Mouse (Mus musculus): Measurements from ENCODE around the gene Cpne6. TPM values are rescaled to one million over a fixed set of nuclear protein-coding genes. Genes with fewer than 3 reads are reported as not detected.

Gene Cpne6
- polyA plus RNA-seq, 1 experiment, result 0.06 TPM

DNA sequence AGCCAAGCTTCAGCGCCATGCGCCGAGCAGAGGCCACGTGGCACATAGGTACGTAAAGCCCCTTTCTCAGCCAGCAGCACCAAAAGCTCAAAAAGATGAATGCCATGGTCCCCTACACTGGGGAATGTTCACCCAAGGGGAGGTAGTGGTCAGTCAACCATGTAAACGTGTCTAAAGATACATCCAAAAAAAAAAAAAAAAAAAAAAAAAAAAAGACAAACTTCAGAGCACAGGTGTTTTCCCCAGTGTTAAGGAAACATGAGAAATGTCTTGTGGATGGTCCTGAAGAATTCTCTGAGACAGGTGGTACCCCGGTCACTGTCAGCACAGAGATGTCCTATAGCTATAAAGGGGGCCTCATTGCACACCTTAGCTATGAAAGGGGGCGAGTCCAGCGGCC is 4.6 kb upstream of the Cpne6 start:
- Histone ChIP-seq H3K4me1 (ENCODE audit: control insufficient read depth, insufficient read depth, low read length) (no peaks in the 10 kb centered on the region), H3K27me3 (ENCODE audit: control insufficient read depth, insufficient read depth, low read length) (no peaks in the 10 kb centered on the region), H3K36me3 (ENCODE audit: control insufficient read depth, insufficient read depth, low read length) (no peaks in the 10 kb centered on the region), H3K4me3 (ENCODE audit: control insufficient read depth, low read depth, low read length) (no peak overlapping the region), H3K27ac (ENCODE audit: control insufficient read depth, insufficient read depth, low read depth, low read length) (no peak overlapping the region)
- TF ChIP-seq POLR2A (IDR thresholded peaks at IDR 0.05; ENCODE audit: control insufficient read depth, low read depth, low read length) (no peak), CTCF (IDR thresholded peaks at IDR 0.05; ENCODE audit: control insufficient read depth, insufficient read depth, insufficient replicate concordance, low read depth, low read length) (no peak)

GRCm38 (mm10) chr14:55507801-55508200 is 2.4 kb upstream of the Cpne6 start:
- Histone ChIP-seq H3K4me1 (ENCODE audit: control insufficient read depth, insufficient read depth, low read length) (no peaks in the 10 kb centered on the region), H3K4me3 (ENCODE audit: control insufficient read depth, low read depth, low read length) (no peak overlapping the region), H3K36me3 (ENCODE audit: control insufficient read depth, insufficient read depth, low read length) (no peaks in the 10 kb centered on the region), H3K27ac (ENCODE audit: control insufficient read depth, insufficient read depth, low read depth, low read length) (no peak overlapping the region), H3K27me3 (ENCODE audit: control insufficient read depth, insufficient read depth, low read length) (no peaks in the 10 kb centered on the region)
- TF ChIP-seq CTCF (IDR thresholded peaks at IDR 0.05; ENCODE audit: control insufficient read depth, insufficient read depth, insufficient replicate concordance, low read depth, low read length), result no peak
- no peak for TF ChIP-seq POLR2A (IDR thresholded peaks at IDR 0.05; ENCODE audit: control insufficient read depth, low read depth, low read length)

DNA sequence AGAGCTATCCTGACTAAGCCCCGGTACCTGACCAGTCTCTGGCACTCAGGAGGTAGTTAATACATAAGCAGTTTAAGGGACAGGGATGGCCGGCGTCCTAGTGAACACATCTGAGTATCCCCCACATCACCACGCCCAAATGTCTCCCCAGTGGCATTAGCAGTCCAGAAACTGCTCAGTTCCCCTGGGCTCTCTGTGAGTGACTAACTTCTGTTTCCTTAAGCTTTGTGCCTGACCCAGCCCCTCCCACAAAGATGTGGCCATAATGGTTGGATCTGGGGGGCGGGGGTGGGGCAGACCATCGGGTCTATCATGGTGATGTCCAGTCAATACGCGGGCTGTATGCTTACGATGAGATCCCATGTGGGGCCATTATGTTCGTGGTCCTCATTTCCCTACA is 705 bp upstream of the Cpne6 start:
- TF ChIP-seq POLR2A (IDR thresholded peaks at IDR 0.05; ENCODE audit: control insufficient read depth, low read depth, low read length) (no peak), CTCF (IDR thresholded peaks at IDR 0.05; ENCODE audit: control insufficient read depth, insufficient read depth, insufficient replicate concordance, low read depth, low read length) (no peak)
- H3K36me3 ChIP-seq (ENCODE audit: control insufficient read depth, insufficient read depth, low read length), result no peaks in the 10 kb centered on the region
- no peaks in the 10 kb centered on the region for H3K4me1 ChIP-seq (ENCODE audit: control insufficient read depth, insufficient read depth, low read length)
- H3K4me3 ChIP-seq (ENCODE audit: control insufficient read depth, low read depth, low read length), result no peak overlapping the region
- no peaks in the 10 kb centered on the region for H3K27me3 ChIP-seq (ENCODE audit: control insufficient read depth, insufficient read depth, low read length)
- H3K27ac ChIP-seq (ENCODE audit: control insufficient read depth, insufficient read depth, low read depth, low read length), result no peak overlapping the region

GRCm38 (mm10) chr14:55511037-55511436 is 792 bp downstream of the Cpne6 start:
- no peak for TF ChIP-seq POLR2A (IDR thresholded peaks at IDR 0.05; ENCODE audit: control insufficient read depth, low read depth, low read length)
- TF ChIP-seq CTCF (IDR thresholded peaks at IDR 0.05; ENCODE audit: control insufficient read depth, insufficient read depth, insufficient replicate concordance, low read depth, low read length), result no peak
- no peaks in the 10 kb centered on the region for H3K27me3 ChIP-seq (ENCODE audit: control insufficient read depth, insufficient read depth, low read length)

GRCm38 (mm10) chr14:55513927-55514326 is 3.7 kb downstream of the Cpne6 start:
- no peak overlapping the region for H3K4me3 ChIP-seq (ENCODE audit: control insufficient read depth, low read depth, low read length)
- no peaks in the 10 kb centered on the region for H3K36me3 ChIP-seq (ENCODE audit: control insufficient read depth, insufficient read depth, low read length)
- H3K27ac ChIP-seq (ENCODE audit: control insufficient read depth, insufficient read depth, low read depth, low read length), result no peak overlapping the region
- TF ChIP-seq CTCF (IDR thresholded peaks at IDR 0.05; ENCODE audit: control insufficient read depth, insufficient read depth, insufficient replicate concordance, low read depth, low read length) (no peak), POLR2A (IDR thresholded peaks at IDR 0.05; ENCODE audit: control insufficient read depth, low read depth, low read length) (no peak)
- no peaks in the 10 kb centered on the region for H3K27me3 ChIP-seq (ENCODE audit: control insufficient read depth, insufficient read depth, low read length)
- H3K4me1 ChIP-seq (ENCODE audit: control insufficient read depth, insufficient read depth, low read length), result no peaks in the 10 kb centered on the region

More at GRCm38 (mm10) chr14:55511037-55511436, 792 bp downstream of the Cpne6 start:
- Histone ChIP-seq H3K27ac (ENCODE audit: control insufficient read depth, insufficient read depth, low read depth, low read length) (no peak overlapping the region), H3K36me3 (ENCODE audit: control insufficient read depth, insufficient read depth, low read length) (no peaks in the 10 kb centered on the region), H3K4me1 (ENCODE audit: control insufficient read depth, insufficient read depth, low read length) (no peaks in the 10 kb centered on the region), H3K4me3 (ENCODE audit: control insufficient read depth, low read depth, low read length) (no peak overlapping the region)

- H3K4me1 ChIP-seq (ENCODE audit: control insufficient read depth, insufficient read depth, low read length), result peaks cover 6% of the 10 kb centered on the region
- H3K27me3 ChIP-seq (ENCODE audit: control insufficient read depth, insufficient read depth, low read length), result no peaks in the 10 kb centered on the region
- no peaks in the 10 kb centered on the region for H3K36me3 ChIP-seq (ENCODE audit: control insufficient read depth, insufficient read depth, low read length)
- no peak overlapping the region for H3K4me3 ChIP-seq (ENCODE audit: control insufficient read depth, low read depth, low read length)
- TF ChIP-seq POLR2A (IDR thresholded peaks at IDR 0.05; ENCODE audit: control insufficient read depth, low read depth, low read length) (no peak), CTCF (IDR thresholded peaks at IDR 0.05; ENCODE audit: control insufficient read depth, insufficient read depth, insufficient replicate concordance, low read depth, low read length) (no peak)
- H3K27ac ChIP-seq (ENCODE audit: control insufficient read depth, insufficient read depth, low read depth, low read length), result no peak overlapping the region
These were observed 5.6 kb downstream of the Cpne6 start for GRCm38 (mm10) chr14:55515846-55516245.

DNA sequence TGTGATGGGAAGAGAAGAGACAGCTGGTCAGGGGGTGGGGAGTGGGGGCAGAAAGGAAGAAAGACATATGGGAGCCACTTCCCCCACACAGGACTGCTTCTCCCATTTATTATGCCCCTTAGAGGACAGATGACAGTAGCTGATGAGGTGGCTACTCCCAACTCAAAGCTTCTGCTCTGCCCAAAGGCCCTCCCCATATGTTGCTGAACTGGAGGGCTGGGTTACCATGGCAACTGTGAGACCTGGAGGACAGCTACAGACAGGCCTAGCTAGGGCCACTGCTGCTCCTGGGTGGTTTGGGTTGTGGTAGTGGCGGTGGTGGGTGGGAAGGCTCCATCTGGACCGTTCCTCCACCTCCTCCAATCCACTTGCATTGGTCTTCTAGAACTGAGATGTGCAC is 8.7 kb downstream of the Cpne6 start:
- Histone ChIP-seq H3K27me3 (ENCODE audit: control insufficient read depth, insufficient read depth, low read length) (no peaks in the 10 kb centered on the region), H3K36me3 (ENCODE audit: control insufficient read depth, insufficient read depth, low read length) (no peaks in the 10 kb centered on the region), H3K4me1 (ENCODE audit: control insufficient read depth, insufficient read depth, low read length) (peaks cover 9% of the 10 kb centered on the region), H3K4me3 (ENCODE audit: control insufficient read depth, low read depth, low read length) (no peak overlapping the region), H3K27ac (ENCODE audit: control insufficient read depth, insufficient read depth, low read depth, low read length) (no peak overlapping the region)
- TF ChIP-seq CTCF (IDR thresholded peaks at IDR 0.05; ENCODE audit: control insufficient read depth, insufficient read depth, insufficient replicate concordance, low read depth, low read length) (no peak), POLR2A (IDR thresholded peaks at IDR 0.05; ENCODE audit: control insufficient read depth, low read depth, low read length) (no peak)

DNA sequence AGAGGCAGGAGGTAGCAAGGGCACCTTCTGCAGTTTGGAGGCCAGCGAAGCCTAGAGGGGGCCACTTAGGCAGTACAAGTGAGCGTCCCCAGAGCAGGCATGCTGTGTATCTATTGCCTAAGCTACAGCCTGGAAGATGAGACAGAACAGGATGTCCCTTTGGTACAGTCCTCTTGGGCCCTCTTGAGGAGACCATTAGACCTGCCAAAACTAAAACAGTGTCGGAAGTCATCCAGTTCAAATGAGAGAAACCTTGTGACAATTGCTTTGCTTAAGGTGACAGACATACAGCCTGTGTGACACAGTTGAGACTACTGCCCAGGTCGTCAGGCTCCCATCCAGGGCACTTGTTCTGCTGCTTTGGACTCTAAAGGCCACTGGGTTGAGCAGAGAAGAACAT is 9.4 kb downstream of the Cpne6 start:
- peaks cover 9% of the 10 kb centered on the region for H3K4me1 ChIP-seq (ENCODE audit: control insufficient read depth, insufficient read depth, low read length)
- no peak overlapping the region for H3K27ac ChIP-seq (ENCODE audit: control insufficient read depth, insufficient read depth, low read depth, low read length)
- no peak for TF ChIP-seq POLR2A (IDR thresholded peaks at IDR 0.05; ENCODE audit: control insufficient read depth, low read depth, low read length)
- TF ChIP-seq CTCF (IDR thresholded peaks at IDR 0.05; ENCODE audit: control insufficient read depth, insufficient read depth, insufficient replicate concordance, low read depth, low read length), result no peak

More for the DNA sequence above, 9.4 kb downstream of the Cpne6 start:
- no peaks in the 10 kb centered on the region for H3K27me3 ChIP-seq (ENCODE audit: control insufficient read depth, insufficient read depth, low read length)
- H3K4me3 ChIP-seq (ENCODE audit: control insufficient read depth, low read depth, low read length), result no peak overlapping the region
- no peaks in the 10 kb centered on the region for H3K36me3 ChIP-seq (ENCODE audit: control insufficient read depth, insufficient read depth, low read length)
